Mouse (Mus musculus): ENCODE results near the gene Taf1d.

DNA sequence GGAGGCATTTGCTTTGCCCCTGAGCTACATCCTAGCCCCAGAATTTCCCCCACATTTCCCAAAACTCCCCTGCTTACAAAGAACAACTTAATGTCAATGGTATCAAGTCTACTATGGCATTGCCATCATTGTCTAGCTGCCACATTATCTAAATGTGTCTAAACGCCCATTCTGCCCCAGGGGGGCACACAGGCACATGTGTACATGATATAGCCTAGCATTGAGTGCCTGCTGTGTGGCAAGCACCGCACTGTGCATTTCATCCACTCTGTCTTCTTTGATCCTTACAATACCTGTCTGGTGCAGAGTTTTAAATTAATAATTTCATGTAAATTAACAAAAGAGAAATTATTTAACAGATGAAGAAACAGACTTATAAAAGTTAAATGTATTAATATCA is 60.2 kb downstream of the Taf1d start:
- TF ChIP-seq CTCF (IDR thresholded peaks at IDR 0.05; ENCODE audit: low read depth) (no peak), EP300 (IDR thresholded peaks at IDR 0.05; ENCODE audit: low read depth) (no peak)

Measured in liver, embryonic 14.5 days (tissue).